Mouse (Mus musculus) embryonic facial prominence, embryonic 11.5 days (tissue): ENCODE data around the gene Slc10a6. TPM values are rescaled to one million over a fixed set of nuclear protein-coding genes. Genes with fewer than 3 reads are reported as not detected.

ENCODE experiments used
- ATAC-seq: fragments of 200-750 bp; cut with Nextera tagmentation; replicated peaks from 2 replicates; pipeline ENCODE4 v1.8.0; 2017; ENCODE audit warnings: low read depth; ENCODE audit not compliant: insufficient number of reproducible peaks, low FRiP score, low TSS enrichment
- DNase-seq: peaks from one replicate; pipeline ENCODE4 v3.0.0-alpha.2; 2015; ENCODE audit warnings: low spot score
- H3K27ac ChIP-seq: fragments of 300-500 bp; sonication (generic); replicated peaks from 2 replicates; pipeline ENCODE4 v1.5.1; 2014; ENCODE audit warnings: mild to moderate bottlenecking, low read depth, low read length, control low read depth
- H3K27me3 ChIP-seq: fragments of 300-500 bp; sonication (generic); 2 replicates; pipeline ENCODE4 v1.6.1; 2014; ENCODE audit warnings: mild to moderate bottlenecking, low read length, moderate library complexity, mixed read lengths; ENCODE audit not compliant: control insufficient read depth, insufficient read depth
- H3K36me3 ChIP-seq: fragments of 300-500 bp; sonication (generic); replicated peaks from 2 replicates; pipeline ENCODE4 v1.6.1; 2014; ENCODE audit warnings: low read depth, mild to moderate bottlenecking, low read length, moderate library complexity, mixed read lengths; ENCODE audit not compliant: control insufficient read depth, insufficient read depth
- H3K4me1 ChIP-seq: fragments of 300-500 bp; sonication (generic); 2 replicates; pipeline ENCODE4 v1.6.1; 2014; ENCODE audit warnings: low read length, mixed read lengths; ENCODE audit not compliant: control insufficient read depth, insufficient read depth
- H3K4me2 ChIP-seq: fragments of 300-500 bp; sonication (generic); 2 replicates; pipeline ENCODE4 v1.6.1; 2014; ENCODE audit warnings: low read depth, mild to moderate bottlenecking, control low read depth, low read length, moderate library complexity
- H3K4me3 ChIP-seq: fragments of 300-500 bp; sonication (generic); 2 replicates; pipeline ENCODE4 v1.5.1; 2014; ENCODE audit warnings: low read depth, low read length, control low read depth
- H3K9ac ChIP-seq: fragments of 300-500 bp; sonication (generic); replicated peaks from 2 replicates; pipeline ENCODE4 v1.6.1; 2014; ENCODE audit warnings: mild to moderate bottlenecking, control low read depth, low read length
- H3K9me3 ChIP-seq: fragments of 300-500 bp; sonication (generic); replicated peaks from 2 replicates; pipeline ENCODE4 v1.6.1; 2016; ENCODE audit warnings: mild to moderate bottlenecking, low read length, inconsistent platforms, mixed read lengths; ENCODE audit not compliant: control insufficient read depth
- WGBS: fragments of 180-500 bp; shearing (Covaris S2); extraction: QIAGEN DNeasy Blood & Tissue Kit; methylation state at CpG from one replicate; pipeline ENCODE4 v1.1.7; 2014; 5-methylcytosine and 5-hydroxymethylcytosine counted together
- polyA plus RNA-seq: library from polyadenylated mRNA; unstranded; fragments of >200 nt; fragmentation: Nextera tagmentation; extraction: Ambion mirVana; gene quantifications from 2 replicates; pipeline ENCODE4 v1.2.1, GENCODE M21; 2014

The Slc10a6 gene
- polyA plus RNA-seq, 1 experiment from 2014 or later, result not detected

- WGBS, result 92% methylated on average over 9 of the region's 9 CpGs
- Histone ChIP-seq H3K27ac (no peak overlapping the region), H3K4me2 (no peak overlapping the region), H3K27me3 (no peaks in the 10 kb centered on the region), H3K36me3 (peaks cover 2% of the 10 kb centered on the region; the same call in 1 of the 2 replicates), H3K9me3 (no peaks in the 10 kb centered on the region), H3K4me3 (no peak overlapping the region), H3K9ac (no peak overlapping the region), H3K4me1 (no peaks in the 10 kb centered on the region)
- DNase-seq, result no peak
- ATAC-seq, result no peak
These were observed 59.8 kb downstream of the Slc10a6 start for GRCm38 (mm10) chr5:103569446-103569845.

DNA sequence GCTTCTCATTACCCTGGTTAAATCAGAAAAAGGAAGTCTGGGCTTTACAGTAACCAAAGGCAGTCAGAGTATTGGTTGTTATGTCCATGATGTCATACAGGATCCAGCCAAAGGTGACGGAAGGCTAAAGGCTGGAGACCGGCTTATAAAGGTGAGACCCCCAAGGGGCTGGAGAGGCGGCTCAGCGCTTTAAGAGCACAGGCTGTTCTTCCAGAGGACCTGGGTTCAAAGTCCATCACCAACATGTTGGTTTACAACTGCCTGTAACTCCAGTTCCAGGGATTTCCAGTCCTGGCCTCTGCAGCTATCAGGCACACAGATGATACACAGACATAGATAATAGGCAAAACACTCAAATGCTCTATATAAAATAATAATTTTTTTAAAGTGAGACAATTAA lies 61.2 kb downstream of the Slc10a6 start:
- peaks cover 2% of the 10 kb centered on the region; the same call in 1 of the 2 replicates for H3K36me3 ChIP-seq
- no peak overlapping the region for H3K27ac ChIP-seq
- ATAC-seq (no peak), DNase-seq (no peak)
- no peak overlapping the region for H3K4me3 ChIP-seq
- H3K27me3 ChIP-seq, result no peaks in the 10 kb centered on the region
- H3K9me3 ChIP-seq, result no peaks in the 10 kb centered on the region
- no peaks in the 10 kb centered on the region for H3K4me1 ChIP-seq
- H3K9ac ChIP-seq, result no peak overlapping the region
- 85% methylated on average over 4 of the region's 4 CpGs for WGBS
- H3K4me2 ChIP-seq, result no peak overlapping the region

GRCm38 (mm10) chr5:103560546-103560945 lies 68.7 kb downstream of the Slc10a6 start:
- WGBS, result 93% methylated on average over 9 of the region's 9 CpGs
- no peak overlapping the region for H3K4me3 ChIP-seq
- H3K4me1 ChIP-seq, result no peaks in the 10 kb centered on the region
- no peak overlapping the region for H3K4me2 ChIP-seq
- peaks cover 5% of the 10 kb centered on the region for H3K36me3 ChIP-seq
- no peak for ATAC-seq
- no peak overlapping the region for H3K27ac ChIP-seq
- no peak overlapping the region for H3K9ac ChIP-seq
- H3K27me3 ChIP-seq, result no peaks in the 10 kb centered on the region
- no peak for DNase-seq
- H3K9me3 ChIP-seq, result no peaks in the 10 kb centered on the region

Other genes with a start within 250 kb of the Slc10a6 start
- gene Ptpn13, start 204.2 kb downstream of the Slc10a6 start, polyA plus RNA-seq, result 14.5 and 15.3 TPM in 2 replicates
- 0.28 TPM in 1 of 2 replicates, not detected in the other for gene 1700016H13Rik, start 26.6 kb upstream of the Slc10a6 start, polyA plus RNA-seq
- gene Aff1, start 63.0 kb upstream of the Slc10a6 start, polyA plus RNA-seq, result 6.1 and 6.9 TPM in 2 replicates